In the genomic region with DNA sequence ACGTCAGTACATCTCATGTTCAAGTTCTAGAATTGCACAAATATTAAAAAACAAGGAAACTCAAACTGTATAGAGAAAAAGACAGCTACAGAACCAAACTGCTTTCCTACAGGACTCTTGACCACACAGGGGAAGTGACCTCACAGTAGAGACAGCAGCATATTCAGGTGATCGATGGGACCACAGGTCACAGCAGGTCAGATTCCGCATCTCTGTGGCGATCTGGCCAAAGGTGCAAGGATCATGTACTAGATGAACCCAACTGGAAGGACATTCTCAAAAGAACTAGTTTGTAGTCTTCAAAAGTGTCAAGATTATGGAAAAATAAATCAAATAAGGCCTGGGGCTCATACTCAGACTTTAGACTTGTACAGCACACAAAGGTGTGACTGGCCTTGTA, we compare ENCODE assay signal across 21 mouse cellular contexts. TPM values are rescaled to one million over a fixed set of nuclear protein-coding genes. Genes with fewer than 3 reads are reported as not detected.
DNase-seq lines count a peak whose midpoint lies in the region; ATAC-seq and TF ChIP-seq lines count a peak whose summit lies in the region.
"Had no signal": no experiment of that assay in that cellular context is flagged by ENCODE, and none has a peak within 500 bp of the region (broad histone marks: within the 10 kb centered on the region; RNA-seq: fewer than 3 reads in every experiment).

No protein-coding gene starts in this region.

- 31% methylated on average over 4 of the region's 4 CpGs for WGBS in liver, adult 2 months
- WGBS in liver, postnatal 0 days (ENCODE audit: insufficient replicate concordance), result 77% methylated on average over 4 of the region's 4 CpGs
- 93% methylated on average over 4 of the region's 4 CpGs for WGBS in liver, embryonic 12.5 days (ENCODE audit: insufficient replicate concordance)

- TF ChIP-seq EP300 in liver, postnatal 0 days (IDR thresholded peaks at IDR 0.05; ENCODE audit: low read depth), result no peak

- peak; percentile 44 for DNase-seq in heart, adult 11 months
- DNase-seq in heart, postnatal 25 days (ENCODE audit: low spot score), result no peak
- DNase-seq in liver, adult 2 months (ENCODE audit: extremely low read depth, low read depth, low spot score), result peak; percentile 97
- DNase-seq in liver, result no peak
- DNase-seq in liver, postnatal 0 days, result peak; percentile 57
- DNase-seq: adrenal gland, adult 2 months; adrenal gland, adult 8-10 months; adrenal gland, postnatal 10 days; adrenal gland, postnatal 14 days; adrenal gland, postnatal 25 days; adrenal gland, postnatal 36 days; B cell, adult 2 months; cerebellum, adult 11 months; cerebellum, adult 11-12 months; cerebellum, adult 18-20 months had no signal

- intact Hi-C loops in heart, postnatal 25 days (cut with DNase I), result loop anchor here (5.0 kb wide), 1 partner anchor 33 kb away; no protein-coding TSS in a partner anchor

- peak overlapping the region; percentile 78 for H3K27ac ChIP-seq in liver, adult 2 months (replicated peaks; ENCODE audit: insufficient read depth, low read depth, low read length)
- H3K27ac ChIP-seq in liver, postnatal 0 days (ENCODE audit: low read depth), result peak overlapping the region; percentile 55
- H3K27ac ChIP-seq in liver, embryonic 12.5 days, result no peak overlapping the region

- no peak for TF ChIP-seq POLR2A in liver, adult 2 months (IDR thresholded peaks at IDR 0.05; ENCODE audit: extremely low read depth, insufficient read depth, low read length)

- peaks cover 19% of the 10 kb centered on the region for H3K36me3 ChIP-seq in liver, adult 2 months (ENCODE audit: control insufficient read depth, insufficient read depth, low read length)
- H3K36me3 ChIP-seq in liver, postnatal 0 days (replicated peaks; ENCODE audit: insufficient read depth, low read length), result peaks cover 52% of the 10 kb centered on the region
- peaks cover 73% of the 10 kb centered on the region for H3K36me3 ChIP-seq in liver, embryonic 12.5 days

- H3K79me2 ChIP-seq in liver, adult 2 months (ENCODE audit: control insufficient read depth, insufficient read depth, low read length), result peaks cover 39% of the 10 kb centered on the region

- no peak overlapping the region for H3K4me2 ChIP-seq in liver, postnatal 0 days (ENCODE audit: low read depth, low read length)
- no peak overlapping the region for H3K4me2 ChIP-seq in liver, embryonic 12.5 days

- H3K27me3 ChIP-seq in liver, adult 2 months (ENCODE audit: control insufficient read depth, insufficient read depth, low read length), result no peaks in the 10 kb centered on the region
- no peaks in the 10 kb centered on the region for H3K27me3 ChIP-seq in liver, postnatal 0 days (ENCODE audit: insufficient read depth, low read length)
- no peaks in the 10 kb centered on the region for H3K27me3 ChIP-seq in liver, embryonic 12.5 days (replicated peaks)
- H3K27me3 ChIP-seq: CH12.LX, Patski had no signal

- peak; percentile 49 for ATAC-seq in liver, postnatal 0 days
- ATAC-seq in liver, embryonic 12.5 days, result no peak
- ATAC-seq: activated CD4-positive, CD25-positive, alpha-beta regulatory T cell, adult 4 months; CD4-positive, CD25-positive, alpha-beta regulatory T cell, adult 4 months; Patski had no signal

- no peak overlapping the region for H3K4me3 ChIP-seq in liver, adult 2 months (ENCODE audit: insufficient read depth, low read depth, low read length)
- no peak overlapping the region for H3K4me3 ChIP-seq in liver, postnatal 0 days (ENCODE audit: low read depth, low read length)
- H3K4me3 ChIP-seq in liver, embryonic 12.5 days, result no peak overlapping the region

- no peaks in the 10 kb centered on the region for H3K9me3 ChIP-seq in liver, postnatal 0 days (ENCODE audit: low read length)
- no peaks in the 10 kb centered on the region for H3K9me3 ChIP-seq in liver, embryonic 12.5 days (replicated peaks)
- H3K9me3 ChIP-seq: G1E had no signal

- peaks cover 27% of the 10 kb centered on the region for H3K4me1 ChIP-seq in liver, adult 2 months (ENCODE audit: control insufficient read depth, insufficient read depth, low read length)
- H3K4me1 ChIP-seq in liver, postnatal 0 days (ENCODE audit: insufficient read depth), result peaks cover 9% of the 10 kb centered on the region; the same call in 1 of the 2 replicates
- H3K4me1 ChIP-seq in liver, embryonic 12.5 days, result peaks cover 13% of the 10 kb centered on the region

- TF ChIP-seq CTCF in liver, adult 2 months (IDR thresholded peaks at IDR 0.05; ENCODE audit: low read depth, low read length), result no peak
- no peak for TF ChIP-seq CTCF in liver, postnatal 0 days (IDR thresholded peaks at IDR 0.05; ENCODE audit: low read depth)

- no peak overlapping the region for H3K9ac ChIP-seq in liver, adult 2 months (ENCODE audit: low read depth, low read length)
- no peak overlapping the region for H3K9ac ChIP-seq in liver, postnatal 0 days (replicated peaks)
- no peak overlapping the region for H3K9ac ChIP-seq in liver, embryonic 12.5 days

RNA-seq across cellular contexts. Expression of a gene that starts 11.5 kb away (rescaled TPM):
- 10 to 100 TPM; 65.7 to 73.5 TPM for total RNA-seq in heart, postnatal 25 days (2021)
- total RNA-seq in liver, adult 2 months (2014; rRNA removed), result 36.0 and 37.4 TPM in 2 replicates
- 20.8 and 29.9 TPM in 2 replicates for polyA plus RNA-seq in liver, adult 2 months (2012; rRNA removed)
- 6.1 and 6.6 TPM in 2 replicates for polyA plus RNA-seq in liver, postnatal 0 days (2015; fragmentation: Nextera tagmentation; extraction: Ambion mirVana)
- 15.6 and 16.1 TPM in 2 replicates for polyA plus RNA-seq in liver, embryonic 12.5 days (2016; fragmentation: Nextera tagmentation; extraction: Ambion mirVana)

Comparison
In these comparisons a context has a peak if more than half of its experiments do, and no peak if none do; other contexts are left out.
1. DNase-seq: peak in heart, adult 11 months (single experiment), liver, adult 2 months (single experiment) and liver, postnatal 0 days (single experiment); none in heart, postnatal 25 days (single experiment) and liver (single experiment).